Mouse (Mus musculus) urinary bladder, postnatal 14 days (tissue): ENCODE data around the gene Trpc4ap.
A peak's percentile ranks its signal among the peaks of the same experiment; 100 is the strongest.
"Not testable (repeated sequence)": the region's sequence is repeated elsewhere in the genome, so short reads cannot be mapped to it uniquely, and the experiment has no call there.

Experiments used
- DNase-seq: peaks from one replicate; pipeline ENCODE4 v3.0.0; 2021; ENCODE audit warnings: low spot score

Trpc4ap gene

GRCm38 (mm10) chr2:155691723-155692493 lies at the start of gene Trpc4ap:
TSS of gene Trpc4ap (minus strand) at chr2:155692384.
- DNase-seq: peak; percentile 97

- no peak for DNase-seq
Measured at GRCm38 (mm10) chr2:155737803-155738202, 45.6 kb upstream of the Trpc4ap start.

GRCm38 (mm10) chr2:155736936-155737335 lies 44.8 kb upstream of the Trpc4ap start:
- no peak for DNase-seq

GRCm38 (mm10) chr2:155735766-155736165 lies 43.6 kb upstream of the Trpc4ap start, which contains the start of gene Gm17581:
TSS of gene Gm17581 (minus strand) at chr2:155735866.
- not testable (repeated sequence) for DNase-seq

- no peak for DNase-seq
Measured at GRCm38 (mm10) chr2:155735080-155735479, 42.9 kb upstream of the Trpc4ap start.

GRCm38 (mm10) chr2:155729158-155729645 lies 37.0 kb upstream of the Trpc4ap start, which contains the start of gene Edem2:
TSS of gene Edem2 (minus strand) at chr2:155729475.
- DNase-seq: peak; percentile 91

- no peak for DNase-seq
Measured at GRCm38 (mm10) chr2:155728742-155729141, 36.6 kb upstream of the Trpc4ap start.

- DNase-seq: no peak
Measured at GRCm38 (mm10) chr2:155727764-155728395, 35.7 kb upstream of the Trpc4ap start.

GRCm38 (mm10) chr2:155726302-155726701 lies 34.1 kb upstream of the Trpc4ap start:
- DNase-seq: no peak

GRCm38 (mm10) chr2:155724526-155724925 lies 32.3 kb upstream of the Trpc4ap start:
- DNase-seq: no peak

GRCm38 (mm10) chr2:155724036-155724435 lies 31.9 kb upstream of the Trpc4ap start:
- DNase-seq: no peak

GRCm38 (mm10) chr2:155720585-155720984 lies 28.4 kb upstream of the Trpc4ap start:
- no peak for DNase-seq

GRCm38 (mm10) chr2:155717082-155717990 lies 25.2 kb upstream of the Trpc4ap start:
- DNase-seq: peak; percentile 44

- no peak for DNase-seq
Measured at GRCm38 (mm10) chr2:155710557-155710956, 18.4 kb upstream of the Trpc4ap start.

GRCm38 (mm10) chr2:155707251-155707650 lies 15.1 kb upstream of the Trpc4ap start:
- peak; percentile 26 for DNase-seq

GRCm38 (mm10) chr2:155703630-155704029 lies 11.4 kb upstream of the Trpc4ap start:
- DNase-seq: no peak

GRCm38 (mm10) chr2:155701399-155701919 lies 9.3 kb upstream of the Trpc4ap start:
- no peak for DNase-seq

GRCm38 (mm10) chr2:155698443-155698842 lies 6.3 kb upstream of the Trpc4ap start:
- DNase-seq: not testable (repeated sequence)

GRCm38 (mm10) chr2:155696851-155697250 lies 4.7 kb upstream of the Trpc4ap start:
- DNase-seq: no peak

GRCm38 (mm10) chr2:155696091-155696558 lies 3.9 kb upstream of the Trpc4ap start:
- peak; percentile 89 for DNase-seq

- DNase-seq: no peak
Measured at GRCm38 (mm10) chr2:155695316-155695715, 3.1 kb upstream of the Trpc4ap start.

- DNase-seq: no peak
Measured at GRCm38 (mm10) chr2:155694564-155694963, 2.4 kb upstream of the Trpc4ap start.
